Mouse (Mus musculus): ENCODE measurements around the gene Scap. TPM values are rescaled to one million over a fixed set of nuclear protein-coding genes. Genes with fewer than 3 reads are reported as not detected.
A peak's percentile ranks its signal among the peaks of the same experiment; 100 is the strongest.
"Not testable (repeated sequence)": the region's sequence is repeated elsewhere in the genome, so short reads cannot be mapped to it uniquely, and the experiment has no call there.

The Scap gene
- total and polyA plus RNA-seq, 2 experiments from 2014 or later = 14.6 to 34.0 TPM

GRCm38 (mm10) chr9:110373871-110374270 is 40.8 kb downstream of the Scap start:
- no peak overlapping the region for H3K9ac ChIP-seq (replicated peaks; ENCODE audit: low read depth, low read length)
- peaks cover 42% of the 10 kb centered on the region for H3K36me3 ChIP-seq (replicated peaks; ENCODE audit: control insufficient read depth, insufficient read depth, low read length)
- no peak overlapping the region for H3K27ac ChIP-seq (ENCODE audit: low read depth)
- TF ChIP-seq CTCF (IDR thresholded peaks at IDR 0.05; ENCODE audit: low read depth) (no peak), EP300 (IDR thresholded peaks at IDR 0.05; ENCODE audit: low read depth) (no peak)
- 0 out of 2 replicates have a peak, but pooled peaks cover 5% of the 10 kb centered on the region for H3K4me1 ChIP-seq (ENCODE audit: control insufficient read depth, insufficient read depth)
- no peaks in the 10 kb centered on the region for H3K9me3 ChIP-seq (replicated peaks; ENCODE audit: control insufficient read depth, low read length)
- no peak overlapping the region for H3K4me2 ChIP-seq (ENCODE audit: low read depth, low read length)
- WGBS = 91% methylated on average over 13 of the region's 13 CpGs
- H3K27me3 ChIP-seq (ENCODE audit: control insufficient read depth, insufficient read depth, low read length) = no peaks in the 10 kb centered on the region
- H3K4me3 ChIP-seq (ENCODE audit: low read depth, low read length) = no peak overlapping the region
- no peak for ATAC-seq (ENCODE audit: insufficient read depth, low read depth)
- no peak for DNase-seq (ENCODE audit: low spot score)

DNA sequence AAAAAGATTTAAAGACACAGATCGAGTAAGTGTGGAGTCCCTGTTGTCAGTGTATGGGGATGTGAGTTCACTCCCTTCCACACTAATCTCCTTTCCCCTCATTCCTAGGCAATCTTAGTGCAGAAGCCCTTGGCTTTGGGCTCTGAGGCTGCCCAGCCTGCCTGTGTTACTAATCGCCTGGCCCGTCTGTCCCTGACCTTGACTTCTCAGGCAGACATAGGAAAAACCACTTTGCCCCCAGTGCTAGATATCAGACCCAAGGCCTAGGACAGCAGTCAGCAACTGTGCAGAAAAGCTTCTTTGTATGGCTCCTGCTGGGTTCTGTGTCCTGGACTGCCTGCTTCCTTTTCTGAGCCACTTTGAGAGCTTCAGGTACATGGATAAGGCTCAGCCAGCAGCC is 42.6 kb downstream of the Scap start:
- H3K27me3 ChIP-seq (ENCODE audit: control insufficient read depth, insufficient read depth, low read length) = no peaks in the 10 kb centered on the region
- no peaks in the 10 kb centered on the region for H3K9me3 ChIP-seq (replicated peaks; ENCODE audit: control insufficient read depth, low read length)
- H3K9ac ChIP-seq (replicated peaks; ENCODE audit: low read depth, low read length) = no peak overlapping the region
- H3K4me3 ChIP-seq (ENCODE audit: low read depth, low read length) = no peak overlapping the region
- no peak overlapping the region for H3K27ac ChIP-seq (ENCODE audit: low read depth)
- ATAC-seq (ENCODE audit: insufficient read depth, low read depth) (no peak), DNase-seq (ENCODE audit: low spot score) (no peak)
- H3K36me3 ChIP-seq (replicated peaks; ENCODE audit: control insufficient read depth, insufficient read depth, low read length) = peaks cover 47% of the 10 kb centered on the region
- no peak overlapping the region for H3K4me2 ChIP-seq (ENCODE audit: low read depth, low read length)
- no peaks in the 10 kb centered on the region; the same call in 1 of the 2 replicates for H3K4me1 ChIP-seq (ENCODE audit: control insufficient read depth, insufficient read depth)
- TF ChIP-seq EP300 (IDR thresholded peaks at IDR 0.05; ENCODE audit: low read depth) (no peak), CTCF (IDR thresholded peaks at IDR 0.05; ENCODE audit: low read depth) (no peak)
- 66% methylated on average over 3 of the region's 3 CpGs for WGBS

DNA sequence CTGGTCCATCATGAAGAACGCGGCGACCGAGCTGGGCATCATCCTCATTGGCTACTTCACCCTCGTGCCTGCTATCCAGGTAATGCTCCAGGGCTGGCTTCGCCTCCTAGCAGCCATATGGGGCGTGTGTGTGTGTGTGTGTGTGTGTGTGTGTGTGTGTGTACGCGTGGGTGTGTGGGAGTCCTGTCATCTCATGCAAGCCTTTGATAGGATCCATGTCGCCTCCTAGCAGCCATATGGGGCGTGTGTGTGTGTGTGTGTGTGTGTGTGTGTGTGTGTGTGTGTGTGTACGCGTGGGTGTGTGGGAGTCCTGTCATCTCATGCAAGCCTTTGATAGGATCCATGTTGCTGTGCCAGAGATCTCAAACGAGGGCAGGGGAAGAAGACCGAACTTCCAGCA is 44.6 kb downstream of the Scap start:
- not testable (repeated sequence) for H3K4me2 ChIP-seq (ENCODE audit: low read depth, low read length); H3K4me1 ChIP-seq (ENCODE audit: control insufficient read depth, insufficient read depth)

DNA sequence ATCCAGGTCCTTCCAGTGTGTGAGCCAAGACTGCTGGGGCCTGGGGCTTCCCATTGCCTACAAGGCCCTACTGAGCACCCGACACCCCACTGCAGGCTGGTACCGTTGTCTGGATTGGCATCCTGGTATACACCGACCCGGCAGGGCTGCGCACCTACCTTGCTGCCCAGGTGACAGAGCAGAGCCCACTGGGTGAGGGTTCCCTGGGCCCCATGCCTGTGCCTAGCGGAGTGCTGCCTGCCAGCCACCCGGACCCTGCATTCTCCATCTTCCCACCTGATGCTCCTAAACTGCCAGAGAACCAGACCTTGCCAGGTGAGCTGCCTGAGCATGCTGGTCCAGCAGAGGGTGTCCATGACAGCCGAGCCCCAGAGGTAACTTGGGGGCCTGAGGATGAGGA is 46.3 kb downstream of the Scap start:
- Histone ChIP-seq H3K9ac (replicated peaks; ENCODE audit: low read depth, low read length) (no peak overlapping the region), H3K4me3 (ENCODE audit: low read depth, low read length) (no peak overlapping the region), H3K4me1 (ENCODE audit: control insufficient read depth, insufficient read depth) (no peaks in the 10 kb centered on the region; the same call in 1 of the 2 replicates), H3K27ac (ENCODE audit: low read depth) (no peak overlapping the region), H3K36me3 (replicated peaks; ENCODE audit: control insufficient read depth, insufficient read depth, low read length) (peaks cover 50% of the 10 kb centered on the region), H3K9me3 (replicated peaks; ENCODE audit: control insufficient read depth, low read length) (no peaks in the 10 kb centered on the region), H3K27me3 (ENCODE audit: control insufficient read depth, insufficient read depth, low read length) (no peaks in the 10 kb centered on the region), H3K4me2 (ENCODE audit: low read depth, low read length) (no peak overlapping the region)
- no peak for TF ChIP-seq EP300 (IDR thresholded peaks at IDR 0.05; ENCODE audit: low read depth)
- no peak for TF ChIP-seq CTCF (IDR thresholded peaks at IDR 0.05; ENCODE audit: low read depth)
- DNase-seq (ENCODE audit: low spot score) = no peak
- no peak for ATAC-seq (ENCODE audit: insufficient read depth, low read depth)
- 90% methylated on average over 8 of the region's 8 CpGs for WGBS

More for the DNA sequence above, 44.6 kb downstream of the Scap start:
- not testable (repeated sequence) for H3K4me3 ChIP-seq (ENCODE audit: low read depth, low read length); H3K27me3 ChIP-seq (ENCODE audit: control insufficient read depth, insufficient read depth, low read length); H3K27ac ChIP-seq (ENCODE audit: low read depth); H3K9ac ChIP-seq (replicated peaks; ENCODE audit: low read depth, low read length); DNase-seq (ENCODE audit: low spot score); ATAC-seq (ENCODE audit: insufficient read depth, low read depth); H3K9me3 ChIP-seq (replicated peaks; ENCODE audit: control insufficient read depth, low read length)
- H3K36me3 ChIP-seq (replicated peaks; ENCODE audit: control insufficient read depth, insufficient read depth, low read length) = peaks cover 56% of the 10 kb centered on the region
- WGBS = 77% methylated on average over 12 of the region's 15 CpGs

GRCm38 (mm10) chr9:110380662-110381061 is 47.6 kb downstream of the Scap start:
- ATAC-seq (ENCODE audit: insufficient read depth, low read depth) = peak; percentile 44
- TF ChIP-seq CTCF (IDR thresholded peaks at IDR 0.05; ENCODE audit: low read depth) (no peak), EP300 (IDR thresholded peaks at IDR 0.05; ENCODE audit: low read depth) (no peak)
- Histone ChIP-seq H3K4me3 (ENCODE audit: low read depth, low read length) (0 out of 2 replicates have a peak overlapping the region, but pooled peaks have one; percentile 11), H3K27ac (ENCODE audit: low read depth) (no peak overlapping the region), H3K27me3 (ENCODE audit: control insufficient read depth, insufficient read depth, low read length) (no peaks in the 10 kb centered on the region), H3K4me2 (ENCODE audit: low read depth, low read length) (peak overlapping the region; percentile 40), H3K9me3 (replicated peaks; ENCODE audit: control insufficient read depth, low read length) (no peaks in the 10 kb centered on the region), H3K36me3 (replicated peaks; ENCODE audit: control insufficient read depth, insufficient read depth, low read length) (peaks cover 60% of the 10 kb centered on the region), H3K9ac (replicated peaks; ENCODE audit: low read depth, low read length) (no peak overlapping the region), H3K4me1 (ENCODE audit: control insufficient read depth, insufficient read depth) (no peaks in the 10 kb centered on the region; the same call in 1 of the 2 replicates)
- DNase-seq (ENCODE audit: low spot score) = no peak
- WGBS = 26% methylated on average over 20 of the region's 21 CpGs

- Histone ChIP-seq H3K9ac (replicated peaks; ENCODE audit: low read depth, low read length) (no peak overlapping the region), H3K4me1 (ENCODE audit: control insufficient read depth, insufficient read depth) (no peaks in the 10 kb centered on the region; the same call in 1 of the 2 replicates), H3K4me2 (ENCODE audit: low read depth, low read length) (no peak overlapping the region), H3K27me3 (ENCODE audit: control insufficient read depth, insufficient read depth, low read length) (no peaks in the 10 kb centered on the region), H3K36me3 (replicated peaks; ENCODE audit: control insufficient read depth, insufficient read depth, low read length) (peaks cover 61% of the 10 kb centered on the region), H3K9me3 (replicated peaks; ENCODE audit: control insufficient read depth, low read length) (no peaks in the 10 kb centered on the region), H3K4me3 (ENCODE audit: low read depth, low read length) (no peak overlapping the region), H3K27ac (ENCODE audit: low read depth) (no peak overlapping the region)
- TF ChIP-seq EP300 (IDR thresholded peaks at IDR 0.05; ENCODE audit: low read depth) (no peak), CTCF (IDR thresholded peaks at IDR 0.05; ENCODE audit: low read depth) (no peak)
- DNase-seq (ENCODE audit: low spot score) (no peak), ATAC-seq (ENCODE audit: insufficient read depth, low read depth) (no peak)
- WGBS = 79% methylated on average over 12 of the region's 12 CpGs
Observed at GRCm38 (mm10) chr9:110381292-110381691, 48.2 kb downstream of the Scap start.

Measured in heart, postnatal 0 days (tissue).